Mouse (Mus musculus) forebrain, embryonic 14.5 days (tissue): ENCODE results near the gene Abcb4. TPM values are rescaled to one million over a fixed set of nuclear protein-coding genes. Genes with fewer than 3 reads are reported as not detected.
"Not testable (repeated sequence)": the region's sequence is repeated elsewhere in the genome, so short reads cannot be mapped to it uniquely, and the experiment has no call there.

Source experiments
- ATAC-seq: fragments of 200-750 bp; cut with Nextera tagmentation; 2 replicates; pipeline ENCODE4 v1.8.0; 2017; ENCODE audit warnings: mild to moderate bottlenecking, moderate library complexity
- DNase-seq: peaks from one replicate; pipeline ENCODE4 v3.0.0-alpha.2; 2015; ENCODE audit warnings: low spot score
- H3K27ac ChIP-seq: fragments of 300-500 bp; sonication (generic); 2 replicates; pipeline ENCODE4 v1.5.1; 2014; ENCODE audit warnings: low read depth, mild to moderate bottlenecking, control low read depth, low read length, moderate library complexity
- H3K27me3 ChIP-seq: fragments of 300-500 bp; sonication (generic); replicated peaks from 2 replicates; pipeline ENCODE4 v1.6.1; 2014; ENCODE audit warnings: low read length, control low read depth, mixed read lengths; ENCODE audit not compliant: control insufficient read depth, insufficient read depth
- H3K36me3 ChIP-seq: fragments of 300-500 bp; sonication (generic); 2 replicates; pipeline ENCODE4 v1.6.1; 2014; ENCODE audit warnings: low read length, control low read depth; ENCODE audit not compliant: control insufficient read depth, insufficient read depth
- H3K4me1 ChIP-seq: fragments of 300-500 bp; sonication (generic); 2 replicates; pipeline ENCODE4 v1.6.1; 2014; ENCODE audit warnings: antibody characterized with exemption, low read length, control low read depth; ENCODE audit not compliant: control insufficient read depth, insufficient read depth
- H3K4me2 ChIP-seq: fragments of 300-500 bp; sonication (generic); 2 replicates; pipeline ENCODE4 v1.6.1; 2014; ENCODE audit warnings: mild to moderate bottlenecking, control low read depth, low read length
- H3K4me3 ChIP-seq: fragments of 300-500 bp; sonication (generic); 2 replicates; pipeline ENCODE4 v1.5.1; 2014; ENCODE audit warnings: low read depth, low read length, control low read depth
- H3K9ac ChIP-seq: fragments of 300-500 bp; sonication (generic); 2 replicates; pipeline ENCODE4 v1.6.1; 2014; ENCODE audit warnings: mild to moderate bottlenecking, low read length, control low read depth, moderate library complexity
- H3K9me3 ChIP-seq: fragments of 300-500 bp; sonication (generic); replicated peaks from 2 replicates; pipeline ENCODE4 v1.6.1; 2016; ENCODE audit warnings: low read length, control low read depth, mixed read lengths; ENCODE audit not compliant: control insufficient read depth
- WGBS: fragments of 180-500 bp; shearing (Covaris S2); extraction: QIAGEN DNeasy Blood & Tissue Kit; methylation state at CpG from one replicate; pipeline ENCODE4 v1.1.7; 2014; 5-methylcytosine and 5-hydroxymethylcytosine counted together
- polyA plus RNA-seq: library from polyadenylated mRNA; unstranded; fragments of >200 nt; fragmentation: Nextera tagmentation; extraction: Ambion mirVana; gene quantifications from 2 replicates; pipeline ENCODE4 v1.2.1, GENCODE M21; 2014

Abcb4 gene
- polyA plus RNA-seq, 1 experiment from 2014 or later = 0.34 TPM

- H3K27ac ChIP-seq = no peak overlapping the region
- DNase-seq (no peak), ATAC-seq (no peak)
- no peaks in the 10 kb centered on the region for H3K9me3 ChIP-seq
- no peak overlapping the region for H3K4me3 ChIP-seq
- H3K9ac ChIP-seq = no peak overlapping the region
- 73% methylated on average over 4 of the region's 4 CpGs for WGBS
- H3K4me2 ChIP-seq = no peak overlapping the region
- H3K4me1 ChIP-seq = peaks cover 8% of the 10 kb centered on the region; the same call in 1 of the 2 replicates
- no peaks in the 10 kb centered on the region for H3K36me3 ChIP-seq
- no peaks in the 10 kb centered on the region for H3K27me3 ChIP-seq
These were observed 105.6 kb downstream of the Abcb4 start for GRCm38 (mm10) chr5:8999108-8999507.

DNA sequence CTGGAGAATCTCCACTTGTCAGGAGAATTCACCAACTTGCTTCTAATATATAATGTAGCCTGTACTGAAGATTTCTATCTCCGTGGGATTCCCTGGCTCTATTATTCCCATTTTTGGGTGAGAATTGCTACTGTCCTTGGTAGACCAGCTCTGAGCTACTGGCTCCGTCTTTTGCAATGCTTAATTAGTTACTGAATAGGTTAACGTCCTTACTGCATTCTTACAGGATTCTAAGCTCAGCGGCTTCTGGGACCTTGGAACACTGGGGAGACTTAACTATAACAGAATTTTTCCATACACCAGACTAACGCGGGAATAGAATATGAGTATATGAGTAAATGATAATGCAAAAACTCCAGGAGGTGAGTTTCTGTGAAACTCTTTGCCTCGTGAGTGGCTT, 106.5 kb downstream of the Abcb4 start:
- not testable (repeated sequence) for H3K36me3 ChIP-seq, H3K4me3 ChIP-seq, H3K27ac ChIP-seq, DNase-seq, H3K9me3 ChIP-seq, H3K27me3 ChIP-seq, ATAC-seq, H3K4me2 ChIP-seq, H3K9ac ChIP-seq, H3K4me1 ChIP-seq
- 22% methylated on average over 7 of the region's 7 CpGs for WGBS

- not testable (repeated sequence) for ATAC-seq, H3K36me3 ChIP-seq, H3K9me3 ChIP-seq, H3K27me3 ChIP-seq, H3K4me3 ChIP-seq, H3K9ac ChIP-seq, H3K4me2 ChIP-seq, H3K27ac ChIP-seq, DNase-seq, H3K4me1 ChIP-seq
- 53% methylated on average over 3 of the region's 3 CpGs for WGBS
These were observed 113.1 kb downstream of the Abcb4 start for GRCm38 (mm10) chr5:9006585-9006984.

Other genes with a start within 250 kb of the Abcb4 start
- 1.4 and 1.8 TPM in 2 replicates for gene Abcb1a, start 233.6 kb upstream of the Abcb4 start, polyA plus RNA-seq
- 0.30 and 0.80 TPM in 2 replicates for gene Abcb1b, start 95.6 kb upstream of the Abcb4 start, polyA plus RNA-seq
- gene Crot, start 103.6 kb downstream of the Abcb4 start, polyA plus RNA-seq = 21.7 and 24.2 TPM in 2 replicates
- gene Tmem243, start 207.0 kb downstream of the Abcb4 start, polyA plus RNA-seq = 11.2 and 14.2 TPM in 2 replicates